Mouse (Mus musculus) layer of hippocampus, adult 18-20 months (tissue): ENCODE results near the gene Tysnd1. TPM values are rescaled to one million over a fixed set of nuclear protein-coding genes. Genes with fewer than 3 reads are reported as not detected.
A peak's percentile ranks its signal among the peaks of the same experiment; 100 is the strongest.

Experiments
- DNase-seq, 2 experiments: peaks; one replicate each; pipeline ENCODE4 v3.0.0; 2022; ENCODE audit warnings: low spot score in 2 of 2
- long read RNA-seq: library from polyadenylated mRNA; stranded (forward); transcript quantifications from one replicate; pipeline ENCODE4 v2.0.0, GENCODE M21; 2021
- total RNA-seq, 2 experiments: library from RNA; stranded (reverse); gene quantifications; 2 replicates each; pipeline ENCODE4 v1.2.3; 2021

Tysnd1 gene
- 10 to 100 TPM; 22.2 to 25.9 TPM for total RNA-seq
- long read RNA-seq, transcript Tysnd1-201 (4 exons, 2,286 nt): major isoform, 81 of 89 reads
- long read RNA-seq, partial matches to known transcripts: 5 of 89 reads
- long read RNA-seq, other reads (novel, unspliced or antisense): 3 of 89 reads

DNA sequence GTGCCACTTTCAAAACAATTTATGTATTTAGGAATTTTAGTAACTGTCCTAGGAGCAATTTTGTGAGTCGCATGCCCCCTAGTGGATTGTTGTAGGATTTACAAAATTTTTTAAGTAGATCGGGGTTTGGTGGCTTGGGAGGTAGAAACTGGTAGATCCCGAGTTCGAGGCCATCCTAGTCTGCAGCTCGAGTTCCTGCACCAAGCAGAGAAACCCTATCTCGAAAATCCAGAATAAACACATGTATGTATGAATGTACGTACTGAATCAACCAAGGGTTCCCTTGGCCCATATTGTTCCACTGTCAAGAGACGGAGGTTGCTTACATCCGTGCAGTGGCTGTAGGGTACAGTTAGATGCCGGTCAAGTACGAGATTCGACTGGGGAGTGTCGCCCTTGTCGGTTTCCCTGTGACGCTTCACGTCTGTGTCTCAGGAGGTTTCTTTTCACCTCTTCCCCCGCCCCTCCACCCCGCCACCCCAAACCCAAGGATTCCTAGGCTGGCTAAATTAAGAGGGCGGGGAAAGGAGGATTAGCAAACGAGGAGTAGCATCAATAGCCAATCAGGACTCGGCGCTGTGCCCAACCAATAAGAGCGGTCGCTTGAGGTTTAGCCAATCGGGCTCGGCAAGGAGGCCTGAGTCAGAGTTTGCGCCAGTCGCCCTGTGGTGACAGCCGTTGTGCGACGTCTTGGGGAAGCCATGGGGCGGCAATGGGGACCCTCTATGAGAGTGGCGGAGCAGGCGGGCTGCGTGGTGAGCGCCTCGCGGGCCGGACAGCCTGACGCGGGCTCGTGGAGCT, at the start of gene Tysnd1:
Gene Tysnd1 (plus strand): TSS at position 645 of the 801 bp plus-strand sequence.
- DNase-seq: peak; percentile 96 to 99

DNA sequence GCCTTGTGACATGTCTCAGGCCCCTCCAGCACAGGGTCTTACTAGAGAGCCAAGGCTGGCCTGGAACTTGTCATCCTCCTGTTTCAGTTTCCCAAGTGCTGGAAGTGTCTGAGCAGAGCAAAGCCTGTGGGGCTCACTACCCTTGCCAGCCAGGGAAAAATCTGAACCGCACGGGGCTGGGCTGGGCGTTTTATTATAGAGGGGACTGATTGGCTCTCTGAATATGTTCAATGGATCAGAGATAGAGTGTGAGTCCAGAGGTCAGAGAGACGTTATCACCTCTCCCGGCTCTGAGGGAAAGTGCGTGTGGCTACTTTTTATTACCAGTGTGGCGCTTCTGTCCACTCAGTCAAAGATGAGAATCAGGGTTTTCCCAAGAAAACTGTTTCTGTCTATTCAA, 48.8 kb upstream of the Tysnd1 start:
- DNase-seq: no peak

DNA sequence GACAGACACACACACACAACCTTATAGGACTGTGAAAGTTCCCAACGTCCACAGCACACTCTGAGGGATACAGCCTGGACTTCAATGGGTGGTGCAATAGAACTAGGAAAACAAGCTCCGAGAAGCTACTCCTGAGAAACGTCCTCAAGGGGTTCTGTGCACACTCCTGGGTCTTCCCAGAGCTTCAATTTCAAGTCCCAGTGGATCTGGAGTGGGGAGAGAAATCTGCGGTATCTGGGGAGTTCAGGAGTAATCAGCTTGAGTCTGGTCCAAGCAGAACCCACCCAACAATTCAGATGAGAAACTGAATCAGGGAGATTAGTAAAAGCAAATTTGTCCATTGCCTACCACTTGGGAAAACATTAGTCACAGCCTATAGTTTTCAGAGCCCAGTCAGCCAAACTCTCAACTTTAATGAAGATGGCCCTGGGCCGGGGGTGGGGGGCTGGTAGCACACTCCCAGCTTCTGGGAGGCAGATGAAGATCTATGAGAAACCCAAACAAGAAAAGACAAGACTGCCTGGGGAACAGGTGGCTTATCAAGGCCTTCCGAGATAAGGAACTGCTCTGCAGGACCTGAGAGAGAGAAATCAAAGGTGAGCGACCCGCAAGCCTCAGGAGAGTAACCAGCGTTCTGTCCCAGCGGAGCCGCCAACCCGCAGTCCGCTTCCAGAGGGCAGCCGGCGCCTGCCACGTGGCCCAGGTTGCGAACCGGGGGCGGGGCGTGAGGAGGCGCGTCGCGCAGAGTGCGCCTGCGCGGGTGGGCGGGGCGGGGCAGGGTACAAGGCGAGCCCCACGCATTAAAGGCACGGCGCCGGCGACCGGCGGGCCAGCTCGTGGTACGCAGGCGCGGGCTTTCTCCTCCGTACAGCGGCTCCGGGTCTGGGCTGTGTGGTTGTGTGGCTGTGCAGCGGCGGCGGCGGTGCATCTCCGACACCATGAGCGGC, 47.3 kb upstream of the Tysnd1 start, which contains the start of gene Ppa1:
Gene Ppa1 (plus strand): TSS at position 763 of the 947 bp plus-strand sequence.
- peak; percentile 76 to 91 for DNase-seq

GRCm38 (mm10) chr10:61648737-61649645, 46.3 kb upstream of the Tysnd1 start:
- DNase-seq: no peak

- DNase-seq: no peak
Observed at GRCm38 (mm10) chr10:61654105-61654504, 41.2 kb upstream of the Tysnd1 start.

DNA sequence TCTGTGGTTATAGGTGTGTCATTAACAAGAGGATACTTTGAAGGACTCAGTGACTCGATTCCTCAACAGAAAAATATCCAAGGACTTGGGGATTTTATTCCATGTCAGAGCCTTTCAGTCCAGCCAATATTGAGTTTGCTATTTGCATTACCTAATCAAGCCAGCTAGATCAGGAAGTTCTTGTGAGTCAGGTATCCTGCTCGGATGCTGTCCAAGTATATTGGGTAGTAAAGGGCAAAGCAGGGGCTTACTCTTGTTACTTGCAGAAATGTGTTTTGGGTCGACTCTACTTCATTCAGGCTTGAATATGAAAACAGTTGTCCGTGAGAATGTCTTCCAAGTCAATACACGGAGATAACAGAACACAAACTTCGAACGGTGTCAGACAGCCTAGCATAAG, 40.6 kb upstream of the Tysnd1 start:
- no peak for DNase-seq

DNA sequence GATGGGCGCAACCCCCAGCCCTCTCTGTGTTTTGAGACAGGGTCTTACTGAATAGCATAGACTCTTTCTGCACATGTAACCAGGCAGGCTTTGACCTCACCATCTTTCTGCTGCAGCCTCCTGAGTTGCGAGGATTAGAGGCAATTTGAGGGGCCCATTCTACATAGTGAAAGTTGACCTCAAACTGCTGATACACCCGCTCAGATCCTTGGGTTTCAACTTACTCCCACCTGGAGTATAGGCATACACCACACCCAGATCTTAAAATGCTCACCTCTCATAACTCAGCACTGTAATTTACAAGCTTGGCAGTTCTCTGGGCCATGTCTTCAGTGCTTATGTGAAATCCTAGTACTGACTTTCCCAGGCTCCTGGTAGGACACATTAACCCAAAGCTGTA, 40.1 kb upstream of the Tysnd1 start:
- DNase-seq: no peak

DNA sequence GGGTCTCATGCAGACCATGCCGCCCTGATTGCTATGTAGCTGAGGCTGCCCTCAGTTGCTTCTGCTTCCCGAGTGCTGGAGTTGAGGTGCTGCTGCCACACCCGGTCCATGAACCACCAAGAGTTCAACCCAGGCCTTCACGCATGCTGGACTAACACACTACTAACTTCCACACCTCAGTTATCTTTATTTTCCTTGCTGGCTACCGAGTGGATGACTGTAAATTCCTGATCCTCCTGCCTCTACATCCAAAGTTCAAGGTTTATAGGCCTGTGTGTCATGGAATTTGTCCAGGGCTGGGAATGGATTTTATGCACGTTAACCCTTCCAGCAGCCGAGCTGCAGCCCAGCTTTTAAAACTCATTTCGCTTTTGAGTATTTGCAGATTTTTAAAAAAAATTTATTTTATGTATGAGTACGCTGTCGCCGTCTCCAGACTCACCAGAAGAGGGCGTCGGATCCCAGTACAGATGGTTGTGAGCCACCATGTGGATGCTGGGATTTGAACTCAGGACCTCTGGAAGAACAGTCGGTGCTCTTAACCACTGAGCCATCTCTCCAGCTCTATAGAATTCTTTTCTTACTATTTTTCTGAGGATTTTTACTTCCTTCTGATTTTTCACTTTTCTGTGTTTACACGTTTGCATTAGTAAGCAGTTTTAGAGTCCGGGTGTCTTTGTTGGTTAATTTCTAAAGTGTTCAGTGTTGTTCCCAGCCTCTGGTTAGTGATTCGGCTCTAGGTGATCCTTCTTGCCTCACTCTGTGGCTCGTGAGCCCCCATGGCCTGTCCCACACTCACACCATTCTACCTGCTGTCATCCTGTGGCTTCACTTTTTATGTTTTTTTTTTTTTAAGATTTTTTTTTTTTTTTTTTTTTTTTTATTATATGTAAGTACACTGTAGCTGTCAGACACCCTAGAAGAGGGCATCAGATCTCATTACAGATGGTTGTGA, 38.1 kb upstream of the Tysnd1 start:
- DNase-seq: no peak

DNA sequence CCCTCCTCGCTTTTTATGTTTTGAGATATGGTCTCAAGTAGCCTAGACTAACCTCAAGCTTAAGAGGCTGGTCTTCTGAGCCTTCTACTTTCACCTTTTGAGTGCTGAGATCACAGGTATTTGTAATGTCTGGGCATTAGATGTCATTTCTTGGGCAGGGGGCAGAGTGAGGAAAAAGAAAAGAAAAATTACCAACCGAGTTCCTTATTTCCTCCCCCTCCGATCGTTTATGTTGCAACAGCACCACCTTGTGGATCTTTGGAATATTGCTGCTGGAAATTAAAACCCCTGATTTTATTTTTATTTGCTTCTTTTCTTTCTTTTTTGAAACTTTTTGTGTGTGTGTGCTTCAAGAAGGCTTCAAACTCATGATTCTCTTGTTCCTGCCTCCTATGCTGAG, 37.3 kb upstream of the Tysnd1 start:
- DNase-seq: no peak

DNA sequence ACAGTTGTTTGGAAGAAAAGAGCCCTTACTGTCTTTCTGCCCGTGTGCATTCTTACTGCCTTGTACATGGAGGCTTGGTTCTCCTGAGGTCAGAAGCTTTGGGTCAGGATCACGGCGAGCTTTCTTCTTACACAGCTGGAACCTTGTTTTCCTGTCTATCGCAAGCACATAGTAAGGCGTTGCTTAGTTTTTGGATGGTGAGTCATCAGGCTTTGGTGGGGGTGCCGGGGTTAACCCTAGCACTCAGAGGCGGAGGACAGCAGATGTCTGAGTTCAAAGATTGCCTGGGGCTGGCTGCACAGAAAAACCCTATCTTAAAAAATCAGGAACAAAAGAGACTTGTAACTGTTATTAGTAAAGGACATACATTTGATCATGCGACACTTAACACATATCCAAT, 33.4 kb upstream of the Tysnd1 start:
- no peak for DNase-seq

- peak in 1 of 2 experiments; percentile 22 for DNase-seq
Observed at GRCm38 (mm10) chr10:61662391-61662988, 32.8 kb upstream of the Tysnd1 start.

DNA sequence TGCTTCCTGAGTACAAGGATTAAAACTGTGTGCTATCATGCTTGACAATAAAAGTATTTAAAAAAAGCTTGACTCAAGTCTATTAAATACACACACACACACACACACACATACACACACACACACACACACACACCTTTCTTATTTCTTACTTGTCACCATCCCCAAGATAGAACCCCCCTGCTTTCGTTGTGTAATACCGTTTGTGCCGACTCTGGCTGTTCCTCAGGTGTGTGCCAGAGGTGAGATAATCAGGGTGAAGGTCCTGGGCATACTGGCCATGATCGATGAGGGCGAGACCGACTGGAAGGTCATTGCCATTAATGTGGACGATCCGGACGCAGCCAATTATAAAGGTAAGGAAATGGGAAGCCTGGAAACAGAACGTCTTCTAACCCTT, 30.2 kb upstream of the Tysnd1 start:
- DNase-seq: no peak

- DNase-seq: no peak
Observed at GRCm38 (mm10) chr10:61665651-61666050, 29.7 kb upstream of the Tysnd1 start.

DNA sequence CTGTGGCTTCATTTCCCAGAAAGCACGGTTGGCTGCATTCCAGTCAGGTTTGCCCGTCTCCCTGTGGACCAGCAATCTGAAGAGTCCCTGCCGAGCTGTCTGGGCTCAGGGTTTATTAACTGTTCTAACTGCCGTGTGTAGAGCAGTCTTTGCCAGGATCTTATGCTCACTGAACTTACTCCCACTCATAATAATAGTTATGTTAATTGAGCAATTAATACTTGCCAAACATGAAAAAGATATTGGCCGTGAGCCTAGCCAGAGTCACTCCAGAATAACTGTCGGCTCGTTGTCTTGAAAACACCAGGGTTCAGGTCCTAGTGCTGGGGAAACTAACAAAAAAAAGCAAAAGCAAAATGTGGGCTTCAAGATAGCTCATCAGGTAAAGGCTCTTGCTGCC, 26.0 kb upstream of the Tysnd1 start:
- peak in 1 of 2 experiments; percentile 52 for DNase-seq

GRCm38 (mm10) chr10:61669896-61670295, 25.4 kb upstream of the Tysnd1 start:
- DNase-seq: no peak

DNA sequence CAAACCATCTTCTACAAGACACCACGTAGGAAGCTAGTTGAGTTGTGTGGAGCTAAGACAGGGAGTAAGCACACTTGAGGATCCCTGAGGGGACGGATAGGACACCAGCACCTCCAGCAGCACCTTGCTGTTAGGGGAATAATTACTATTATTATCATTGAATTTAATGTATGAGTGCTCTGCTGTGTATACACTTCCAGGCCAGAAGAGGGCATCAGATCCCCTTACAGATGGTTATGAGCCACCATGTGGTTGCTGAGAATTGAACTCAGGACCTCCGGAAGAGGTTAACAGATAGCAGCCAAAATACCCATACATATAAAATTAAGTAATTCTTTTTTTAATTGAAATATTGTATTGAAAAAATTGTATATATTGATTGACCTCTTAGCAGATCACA, 24.6 kb upstream of the Tysnd1 start:
- no peak for DNase-seq

GRCm38 (mm10) chr10:61675935-61676334, 19.4 kb upstream of the Tysnd1 start:
- no peak for DNase-seq

DNA sequence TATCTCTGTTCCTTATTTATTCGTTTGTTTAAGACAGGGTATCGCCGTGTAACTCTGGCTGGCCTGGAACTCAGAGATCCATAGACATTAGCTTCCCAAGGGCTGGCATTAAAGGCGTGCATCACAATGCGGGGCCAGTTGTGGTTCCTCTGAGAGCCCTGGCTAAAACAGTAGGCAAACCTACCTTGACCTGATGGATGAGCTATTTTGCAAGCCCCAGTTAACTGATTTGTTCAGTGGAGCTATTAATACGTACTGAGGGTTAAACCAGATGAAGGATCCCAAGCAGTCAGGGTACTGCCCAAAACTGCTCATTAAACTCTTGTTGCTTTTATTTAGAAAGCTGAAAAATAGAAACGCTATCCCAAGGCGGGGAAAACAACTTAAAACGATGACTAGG, 15.8 kb upstream of the Tysnd1 start:
- no peak for DNase-seq
